Mouse (Mus musculus) spleen, adult 2 months (tissue): ENCODE data around the gene Fam129a. TPM values are rescaled to one million over a fixed set of nuclear protein-coding genes. Genes with fewer than 3 reads are reported as not detected.

Experiments
- DNase-seq, 2 experiments: peaks; one replicate each; pipeline versions ENCODE4 v3.0.0 to v3.0.0-alpha.2; 2012 to 2021; ENCODE audit warnings: low spot score in 2 of 2, low read depth in 1 of 2
- H3K27ac ChIP-seq: fragments of 200-500 bp; 2 replicates; pipeline ENCODE4 v1.5.1; 2012; ENCODE audit warnings: low read length, inconsistent platforms; ENCODE audit not compliant: insufficient read depth
- H3K27me3 ChIP-seq: fragments of 200-500 bp; 2 replicates; pipeline ENCODE4 v1.6.1; 2012; ENCODE audit warnings: mild to moderate bottlenecking, moderate library complexity, low read length, inconsistent platforms; ENCODE audit not compliant: control insufficient read depth, insufficient read depth
- H3K36me3 ChIP-seq: fragments of 200-500 bp; 2 replicates; pipeline ENCODE4 v1.6.1; 2012; ENCODE audit warnings: mild to moderate bottlenecking, low read length, inconsistent platforms; ENCODE audit not compliant: control insufficient read depth, insufficient read depth
- H3K4me1 ChIP-seq: fragments of 200-500 bp; 2 replicates; pipeline ENCODE4 v1.6.1; 2011; ENCODE audit warnings: inconsistent platforms; ENCODE audit not compliant: control insufficient read depth, insufficient read depth, insufficient read length
- H3K4me3 ChIP-seq: fragments of 200-500 bp; 2 replicates; pipeline ENCODE4 v1.5.1; 2011; ENCODE audit warnings: mild to moderate bottlenecking, inconsistent platforms; ENCODE audit not compliant: insufficient read depth, insufficient read length; ENCODE audit errors: extremely low read depth
- CTCF ChIP-seq: fragments of 200-500 bp; IDR thresholded peaks from 2 replicates; pipeline ENCODE4 v1.5.1; 2011; ENCODE audit warnings: mild to moderate bottlenecking, inconsistent platforms; ENCODE audit not compliant: insufficient read depth, insufficient read length, insufficient replicate concordance; ENCODE audit errors: extremely low read depth
- POLR2A ChIP-seq: fragments of 200-500 bp; IDR thresholded peaks from 2 replicates; pipeline ENCODE4 v1.6.1; 2011; ENCODE audit warnings: low read depth, low read length, inconsistent platforms
- WGBS: fragments of 180-500 bp; shearing (Covaris S2); methylation state at CpG from one replicate; pipeline ENCODE4 v1.1.7; 2018; 5-methylcytosine and 5-hydroxymethylcytosine counted together
- polyA plus RNA-seq: library from polyadenylated mRNA; depleted of rRNA; stranded (reverse); fragments of >200 nt; gene quantifications from 2 replicates; pipeline ENCODE4 v1.2.3, GENCODE M21; 2012

Fam129a gene
- polyA plus RNA-seq, 1 experiment, result 6.0 TPM

- H3K4me3 ChIP-seq, result no peak overlapping the region
- H3K27me3 ChIP-seq, result no peaks in the 10 kb centered on the region
- peaks cover 2% of the 10 kb centered on the region; the same call in 1 of the 2 replicates for H3K4me1 ChIP-seq
- H3K27ac ChIP-seq, result no peak overlapping the region
- no peak for TF ChIP-seq POLR2A
- TF ChIP-seq CTCF, result no peak
- WGBS, result 82% methylated on average over 10 of the region's 10 CpGs
- H3K36me3 ChIP-seq, result no peaks in the 10 kb centered on the region
- DNase-seq, result no peak
These were observed 93.4 kb downstream of the Fam129a start for GRCm38 (mm10) chr1:151664384-151664783.

- Histone ChIP-seq H3K4me3 (no peak overlapping the region), H3K36me3 (no peaks in the 10 kb centered on the region), H3K4me1 (peaks cover 2% of the 10 kb centered on the region; the same call in 1 of the 2 replicates), H3K27ac (no peak overlapping the region), H3K27me3 (no peaks in the 10 kb centered on the region)
- no peak for DNase-seq
- TF ChIP-seq CTCF (no peak), POLR2A (no peak)
- 90% methylated on average over 7 of the region's 7 CpGs for WGBS
These were observed 93.9 kb downstream of the Fam129a start for GRCm38 (mm10) chr1:151664837-151665431.

GRCm38 (mm10) chr1:151667351-151668074 lies 96.5 kb downstream of the Fam129a start:
- TF ChIP-seq POLR2A (no peak), CTCF (no peak)
- Histone ChIP-seq H3K27me3 (no peaks in the 10 kb centered on the region), H3K36me3 (no peaks in the 10 kb centered on the region), H3K4me1 (no peaks in the 10 kb centered on the region; the same call in 1 of the 2 replicates), H3K27ac (no peak overlapping the region), H3K4me3 (no peak overlapping the region)
- no peak for DNase-seq
- WGBS, result 76% methylated on average over 10 of the region's 10 CpGs

GRCm38 (mm10) chr1:151670006-151670591 lies 99.1 kb downstream of the Fam129a start:
- Histone ChIP-seq H3K27ac (no peak overlapping the region), H3K27me3 (no peaks in the 10 kb centered on the region), H3K4me3 (no peak overlapping the region), H3K4me1 (no peaks in the 10 kb centered on the region), H3K36me3 (no peaks in the 10 kb centered on the region)
- no peak for DNase-seq
- no peak for TF ChIP-seq CTCF
- no peak for TF ChIP-seq POLR2A
- 53% methylated on average over 9 of the region's 9 CpGs for WGBS

- Histone ChIP-seq H3K27me3 (no peaks in the 10 kb centered on the region), H3K36me3 (no peaks in the 10 kb centered on the region), H3K27ac (no peak overlapping the region), H3K4me3 (no peak overlapping the region), H3K4me1 (no peaks in the 10 kb centered on the region)
- TF ChIP-seq CTCF (no peak), POLR2A (no peak)
- 89% methylated on average over 5 of the region's 5 CpGs for WGBS
- DNase-seq, result no peak
These were observed 104.7 kb downstream of the Fam129a start for GRCm38 (mm10) chr1:151675684-151676083.

GRCm38 (mm10) chr1:151677185-151677809 lies 106.3 kb downstream of the Fam129a start:
- Histone ChIP-seq H3K4me1 (no peaks in the 10 kb centered on the region), H3K27ac (no peak overlapping the region), H3K27me3 (no peaks in the 10 kb centered on the region), H3K4me3 (no peak overlapping the region), H3K36me3 (no peaks in the 10 kb centered on the region)
- TF ChIP-seq POLR2A, result no peak
- TF ChIP-seq CTCF, result no peak
- DNase-seq, result no peak
- 88% methylated on average over 3 of the region's 4 CpGs for WGBS
